Comparison of ENCODE assay signal across 27 mouse cellular contexts in genomic region chrX:86728803-86729202, GRCm38 (mm10).
DNase-seq lines count a peak whose midpoint lies in the region; ATAC-seq and TF ChIP-seq lines count a peak whose summit lies in the region.
"Had no signal": no experiment of that assay in that cellular context is flagged by ENCODE, and none has a peak within 500 bp of the region (broad histone marks: within the 10 kb centered on the region; RNA-seq: fewer than 3 reads in every experiment).

No protein-coding gene starts in this region.

- no peaks in the 10 kb centered on the region for H3K4me1 ChIP-seq in forebrain, embryonic 11.5 days (replicated peaks; ENCODE audit: control insufficient read depth, insufficient read depth, low read length)
- H3K4me1 ChIP-seq in forebrain, embryonic 15.5 days = no peaks in the 10 kb centered on the region
- no peaks in the 10 kb centered on the region for H3K4me1 ChIP-seq in midbrain, embryonic 12.5 days
- no peaks in the 10 kb centered on the region for H3K4me1 ChIP-seq in midbrain, embryonic 16.5 days (ENCODE audit: control insufficient read depth, insufficient read depth, low read length)
- H3K4me1 ChIP-seq in heart, adult 2 months (ENCODE audit: control insufficient read depth, insufficient read depth, low read length) = no peaks in the 10 kb centered on the region
- H3K4me1 ChIP-seq: embryonic facial prominence, embryonic 10.5 days; embryonic facial prominence, embryonic 13.5 days; heart, embryonic 10.5 days; heart, embryonic 13.5 days had no signal

- H3K79me2 ChIP-seq in heart, adult 2 months (replicated peaks; ENCODE audit: control insufficient read depth, insufficient read depth, low read length) = no peaks in the 10 kb centered on the region

- TF ChIP-seq EP300 in heart, adult 2 months (IDR thresholded peaks at IDR 0.05; ENCODE audit: insufficient read depth, low read depth, low read length) = no peak

- H3K9ac ChIP-seq in forebrain, embryonic 11.5 days (ENCODE audit: low read length) = no peak overlapping the region
- H3K9ac ChIP-seq in forebrain, embryonic 15.5 days (replicated peaks) = no peak overlapping the region
- H3K9ac ChIP-seq in midbrain, embryonic 12.5 days (replicated peaks) = no peak overlapping the region
- H3K9ac ChIP-seq in midbrain, embryonic 16.5 days (ENCODE audit: low read depth, low read length) = no peak overlapping the region
- no peak overlapping the region for H3K9ac ChIP-seq in heart, adult 2 months (ENCODE audit: low read depth, low read length)
- H3K9ac ChIP-seq: embryonic facial prominence, embryonic 13.5 days; heart, embryonic 13.5 days; hindbrain, embryonic 14.5 days had no signal

- no peaks in the 10 kb centered on the region for H3K9me3 ChIP-seq in forebrain, embryonic 11.5 days (ENCODE audit: control insufficient read depth, low read length)
- no peaks in the 10 kb centered on the region for H3K9me3 ChIP-seq in forebrain, embryonic 15.5 days
- H3K9me3 ChIP-seq in midbrain, embryonic 12.5 days = no peaks in the 10 kb centered on the region
- H3K9me3 ChIP-seq in midbrain, embryonic 16.5 days (replicated peaks; ENCODE audit: control insufficient read depth, low read length, poor library complexity, severe bottlenecking) = no peaks in the 10 kb centered on the region
- H3K9me3 ChIP-seq: embryonic facial prominence, embryonic 10.5 days; embryonic facial prominence, embryonic 13.5 days; heart, embryonic 10.5 days; heart, embryonic 13.5 days had no signal

- TF ChIP-seq POLR2A in heart, adult 2 months (IDR thresholded peaks at IDR 0.05; ENCODE audit: insufficient read depth, low read depth, low read length) = no peak

- no peak for TF ChIP-seq CTCF in heart, adult 2 months (IDR thresholded peaks at IDR 0.05)

- H3K4me2 ChIP-seq in forebrain, embryonic 11.5 days (ENCODE audit: low read depth, low read length, severe bottlenecking) = no peak overlapping the region
- no peak overlapping the region for H3K4me2 ChIP-seq in forebrain, embryonic 15.5 days (replicated peaks)
- H3K4me2 ChIP-seq in midbrain, embryonic 12.5 days (replicated peaks) = no peak overlapping the region
- H3K4me2 ChIP-seq in midbrain, embryonic 16.5 days (ENCODE audit: low read length) = no peak overlapping the region
- H3K4me2 ChIP-seq: embryonic facial prominence, embryonic 13.5 days; heart, embryonic 13.5 days; hindbrain, embryonic 14.5 days had no signal

- peak; percentile 33 for ATAC-seq in forebrain, embryonic 11.5 days (replicated peaks; ENCODE audit: low FRiP score)
- no peak for ATAC-seq in forebrain, embryonic 15.5 days (replicated peaks)
- 0 out of 2 replicates have a peak, but pooled peaks have one; percentile 44 for ATAC-seq in midbrain, embryonic 12.5 days (ENCODE audit: low FRiP score, low read depth)
- no peak for ATAC-seq in midbrain, embryonic 16.5 days
- ATAC-seq: hindbrain, postnatal 0 days; inflammation-experienced regulatory T-cells, adult 6 months; intestine, embryonic 16.5 days had no signal

- H3K27me3 ChIP-seq in forebrain, embryonic 11.5 days (ENCODE audit: control insufficient read depth, insufficient read depth, low read length) = no peaks in the 10 kb centered on the region
- no peaks in the 10 kb centered on the region for H3K27me3 ChIP-seq in forebrain, embryonic 15.5 days
- no peaks in the 10 kb centered on the region; the same call in 1 of the 2 replicates for H3K27me3 ChIP-seq in midbrain, embryonic 12.5 days
- no peaks in the 10 kb centered on the region for H3K27me3 ChIP-seq in midbrain, embryonic 16.5 days (ENCODE audit: control insufficient read depth, insufficient read depth, low read depth, low read length)
- no peaks in the 10 kb centered on the region for H3K27me3 ChIP-seq in heart, adult 2 months (ENCODE audit: control insufficient read depth, insufficient read depth, low read length)
- H3K27me3 ChIP-seq: embryonic facial prominence, embryonic 13.5 days; heart, embryonic 13.5 days had no signal

- 37% methylated on average over 3 of the region's 3 CpGs for WGBS in forebrain, embryonic 11.5 days
- 23% methylated on average over 3 of the region's 3 CpGs for WGBS in forebrain, embryonic 15.5 days
- 22% methylated on average over 3 of the region's 3 CpGs for WGBS in midbrain, embryonic 12.5 days
- 29% methylated on average over 3 of the region's 3 CpGs for WGBS in midbrain, embryonic 16.5 days
- 52% methylated on average over 3 of the region's 3 CpGs for WGBS in heart, adult 2 months

- no peak overlapping the region for H3K4me3 ChIP-seq in forebrain, embryonic 11.5 days (ENCODE audit: low read depth, low read length)
- H3K4me3 ChIP-seq in forebrain, embryonic 15.5 days = no peak overlapping the region
- no peak overlapping the region for H3K4me3 ChIP-seq in midbrain, embryonic 12.5 days
- H3K4me3 ChIP-seq in midbrain, embryonic 16.5 days (ENCODE audit: low read depth, low read length) = no peak overlapping the region
- no peak overlapping the region for H3K4me3 ChIP-seq in heart, adult 2 months
- H3K4me3 ChIP-seq: embryonic facial prominence, embryonic 10.5 days; embryonic facial prominence, embryonic 13.5 days; erythroblast, embryonic 14.5 days; heart, embryonic 10.5 days; heart, embryonic 13.5 days had no signal

- no peak overlapping the region for H3K27ac ChIP-seq in forebrain, embryonic 11.5 days (ENCODE audit: low read depth, low read length)
- no peak overlapping the region for H3K27ac ChIP-seq in forebrain, embryonic 15.5 days (replicated peaks)
- no peak overlapping the region for H3K27ac ChIP-seq in midbrain, embryonic 12.5 days (replicated peaks)
- H3K27ac ChIP-seq in midbrain, embryonic 16.5 days (ENCODE audit: low read length) = no peak overlapping the region
- no peak overlapping the region for H3K27ac ChIP-seq in heart, adult 2 months
- H3K27ac ChIP-seq: embryonic facial prominence, embryonic 10.5 days; embryonic facial prominence, embryonic 13.5 days; heart, embryonic 10.5 days; heart, embryonic 13.5 days; hindbrain, embryonic 14.5 days; hindbrain, postnatal 0 days had no signal

- DNase-seq in forebrain, embryonic 11.5 days (ENCODE audit: low spot score) = no peak
- peak; percentile 56 for DNase-seq in R1 (ENCODE audit: low read depth, low spot score)
- DNase-seq in layer of hippocampus, adult 11-12 months (ENCODE audit: low spot score) = no peak
- no peak for DNase-seq in heart, adult 2 months
- DNase-seq: adrenal gland, postnatal 10 days; adrenal gland, postnatal 36 days; cerebellum, adult 11 months; cerebellum, adult 2 months; cerebellum, postnatal 10 days; cerebellum, postnatal 36 days; embryo, embryonic 11 days; gastrocnemius, postnatal 25 days; heart, adult 18-20 months; heart, postnatal 14 days; heart, postnatal 4 days had no signal

- intact Hi-C loops in heart, adult 2 months (cut with DNase I) = no loop called here

- no peaks in the 10 kb centered on the region for H3K36me3 ChIP-seq in forebrain, embryonic 11.5 days (ENCODE audit: control insufficient read depth, insufficient read depth, low read length)
- no peaks in the 10 kb centered on the region for H3K36me3 ChIP-seq in forebrain, embryonic 15.5 days
- no peaks in the 10 kb centered on the region for H3K36me3 ChIP-seq in midbrain, embryonic 12.5 days
- no peaks in the 10 kb centered on the region for H3K36me3 ChIP-seq in midbrain, embryonic 16.5 days (ENCODE audit: control insufficient read depth, insufficient read depth, low read length)
- no peaks in the 10 kb centered on the region for H3K36me3 ChIP-seq in heart, adult 2 months (ENCODE audit: control insufficient read depth, insufficient read depth, low read length)
- H3K36me3 ChIP-seq: embryonic facial prominence, embryonic 10.5 days; embryonic facial prominence, embryonic 13.5 days; heart, embryonic 10.5 days; heart, embryonic 13.5 days had no signal

Comparison
In these comparisons a context has a peak if more than half of its experiments do, and no peak if none do; other contexts are left out.
1. ATAC-seq: peak in forebrain, embryonic 11.5 days (single experiment) and midbrain, embryonic 12.5 days (single experiment); none in forebrain, embryonic 15.5 days (single experiment) and midbrain, embryonic 16.5 days (single experiment).